Mouse (Mus musculus) ZHBTc4 (cell line): ENCODE data around the gene Cxcr4.
A peak's percentile ranks its signal among the peaks of the same experiment; 100 is the strongest.
"Not testable (repeated sequence)": the region's sequence is repeated elsewhere in the genome, so short reads cannot be mapped to it uniquely, and the experiment has no call there.

Experiments
- DNase-seq: peaks from one replicate; pipeline ENCODE4 v3.0.0-alpha.2; 2011; ENCODE audit warnings: low read depth, low spot score

Gene Cxcr4

DNA sequence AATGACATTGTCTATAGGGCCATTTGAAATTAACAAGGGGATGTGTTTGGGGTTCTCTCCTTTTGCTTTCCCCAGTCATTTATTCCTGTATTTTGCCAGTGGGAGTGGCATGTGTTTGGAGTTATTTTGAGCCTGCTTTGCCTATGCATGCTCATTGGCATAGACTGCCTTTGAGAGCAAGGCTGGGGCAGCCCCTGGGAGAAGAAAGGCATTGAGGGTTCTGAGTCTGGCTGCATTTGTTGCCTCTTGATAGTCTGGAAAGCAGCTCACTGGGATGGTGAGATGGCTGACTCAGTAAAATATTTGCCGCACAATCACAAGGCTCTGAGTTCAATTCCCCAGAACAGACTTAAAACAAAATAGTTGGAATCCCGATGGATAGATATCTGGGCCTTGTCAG is 8.5 kb upstream of the Cxcr4 start:
- DNase-seq, result no peak

DNA sequence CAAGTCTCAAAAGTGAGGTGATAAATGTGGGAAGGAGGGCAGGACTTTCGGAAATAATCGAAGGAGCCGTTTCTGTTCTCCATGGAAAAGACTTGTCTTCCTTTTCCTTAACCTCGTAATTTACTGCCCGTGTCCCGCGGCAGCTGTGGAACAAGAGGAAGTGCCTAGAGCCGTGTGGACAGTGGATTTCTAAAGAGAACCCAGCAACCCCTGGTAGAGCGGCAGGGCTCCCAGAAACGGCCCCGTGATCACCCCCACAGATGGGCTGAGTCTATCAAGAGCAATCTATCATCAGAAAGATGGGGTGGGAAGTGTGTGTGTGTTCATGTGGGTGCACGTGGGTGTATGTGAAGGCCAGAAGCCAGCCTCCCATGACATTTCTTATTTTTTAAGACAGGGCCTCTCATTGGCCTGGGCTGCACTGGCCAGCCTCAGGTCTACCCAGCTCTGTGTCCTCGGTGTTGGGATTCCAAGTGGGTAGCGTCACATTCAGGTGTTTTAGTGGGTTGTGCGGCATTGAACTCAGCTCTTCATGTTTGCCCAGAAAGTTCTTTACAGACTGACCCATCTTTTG is 5.2 kb upstream of the Cxcr4 start:
- DNase-seq, result no peak

DNA sequence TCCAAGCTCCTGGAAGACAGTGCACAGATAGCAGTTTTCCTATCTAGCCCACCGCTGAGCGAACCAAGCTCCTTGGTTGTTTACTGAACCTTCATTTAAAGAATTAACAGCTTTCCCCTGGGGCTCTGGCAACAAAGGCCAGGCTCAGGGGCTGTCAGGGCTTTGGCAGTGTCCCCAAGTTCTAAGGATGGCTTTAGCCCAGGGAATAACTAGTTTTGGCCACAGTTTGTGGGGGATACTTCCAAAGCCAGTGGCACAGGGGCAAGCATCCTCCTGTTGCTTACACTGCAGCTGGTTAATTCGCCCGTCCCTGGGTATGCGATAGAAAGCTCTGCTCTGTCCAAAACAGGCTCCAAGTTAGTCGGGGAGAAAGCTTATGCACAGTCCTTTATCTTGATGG is 3.4 kb upstream of the Cxcr4 start:
- no peak for DNase-seq

DNA sequence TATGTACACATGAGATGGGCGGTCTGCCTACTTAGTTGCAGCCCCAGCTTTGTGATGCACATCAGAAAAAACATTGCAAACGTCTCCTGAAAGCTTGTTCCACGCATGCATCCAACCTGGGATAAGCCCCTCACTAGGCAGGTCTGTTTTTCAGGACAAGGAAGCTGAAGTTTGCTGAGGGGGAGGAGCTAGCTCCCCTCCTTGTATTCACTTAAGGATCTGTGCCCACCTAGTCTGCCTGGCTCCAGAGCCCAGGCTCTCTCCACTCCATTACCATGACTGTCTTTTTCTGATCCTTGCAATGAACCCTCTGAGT is 3.0 kb upstream of the Cxcr4 start:
- DNase-seq, result no peak

DNA sequence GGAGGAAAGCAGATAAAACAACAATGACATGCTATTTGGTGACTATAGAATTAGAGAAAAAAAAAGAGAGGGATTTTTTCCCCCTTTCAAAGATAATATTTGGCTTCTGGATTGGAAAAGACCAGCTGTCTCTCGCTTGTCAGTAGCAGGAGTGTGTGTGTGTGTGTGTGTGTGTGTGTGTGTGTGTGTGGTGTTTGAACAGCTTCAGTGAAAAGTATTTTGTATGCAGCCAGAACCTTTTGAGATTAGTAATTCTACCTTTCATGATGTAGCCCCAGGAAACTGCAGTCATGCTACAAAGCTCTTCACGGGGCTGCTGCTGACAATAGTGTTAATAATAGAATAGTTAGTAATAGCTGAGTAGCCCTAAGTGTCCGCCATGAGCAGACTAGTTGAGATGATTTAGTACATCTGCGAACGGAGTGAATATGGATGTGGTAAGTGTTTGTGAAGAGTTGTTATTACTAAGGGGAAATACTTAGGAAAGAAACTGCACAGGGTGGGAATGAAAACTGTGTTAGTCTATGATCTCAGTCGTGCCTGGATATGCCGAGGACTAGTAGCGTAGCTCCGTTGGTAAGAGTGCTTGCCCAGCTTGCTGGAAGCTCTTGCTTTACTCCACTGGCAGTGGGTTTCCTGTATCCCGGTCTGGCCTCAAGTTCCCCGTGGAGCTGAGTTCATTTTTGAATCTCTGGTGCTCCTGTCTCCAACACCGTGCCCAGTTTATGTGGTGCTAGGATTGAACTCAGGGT is 2.4 kb upstream of the Cxcr4 start:
- DNase-seq, result no peak

DNA sequence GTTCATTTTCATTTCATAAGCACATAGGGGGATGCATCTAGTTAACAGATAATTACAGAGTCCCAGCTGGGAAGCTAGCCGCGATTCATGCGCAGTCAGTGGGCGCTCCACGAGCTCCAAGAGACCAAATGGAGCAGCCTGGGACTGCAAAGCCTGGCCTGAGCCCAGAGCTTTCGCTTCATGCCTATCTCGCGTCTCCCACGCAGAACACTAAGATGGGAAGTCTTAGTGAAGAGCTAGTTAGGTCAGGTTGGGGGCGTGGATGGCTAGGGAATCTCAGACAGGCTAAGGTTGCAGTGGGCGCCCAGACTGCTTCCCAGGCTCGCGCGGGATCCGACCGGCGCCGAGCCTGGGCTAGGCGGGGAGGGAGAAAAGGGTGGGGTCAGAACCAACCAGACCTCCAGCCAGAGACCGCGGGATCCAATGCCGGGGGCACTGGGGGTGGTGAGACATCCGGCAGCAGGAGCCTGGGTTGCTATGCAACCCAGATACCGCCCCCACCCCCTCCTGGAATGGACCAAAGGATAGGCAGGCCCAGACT is 938 bp upstream of the Cxcr4 start:
- DNase-seq, result peak; percentile 88

DNA sequence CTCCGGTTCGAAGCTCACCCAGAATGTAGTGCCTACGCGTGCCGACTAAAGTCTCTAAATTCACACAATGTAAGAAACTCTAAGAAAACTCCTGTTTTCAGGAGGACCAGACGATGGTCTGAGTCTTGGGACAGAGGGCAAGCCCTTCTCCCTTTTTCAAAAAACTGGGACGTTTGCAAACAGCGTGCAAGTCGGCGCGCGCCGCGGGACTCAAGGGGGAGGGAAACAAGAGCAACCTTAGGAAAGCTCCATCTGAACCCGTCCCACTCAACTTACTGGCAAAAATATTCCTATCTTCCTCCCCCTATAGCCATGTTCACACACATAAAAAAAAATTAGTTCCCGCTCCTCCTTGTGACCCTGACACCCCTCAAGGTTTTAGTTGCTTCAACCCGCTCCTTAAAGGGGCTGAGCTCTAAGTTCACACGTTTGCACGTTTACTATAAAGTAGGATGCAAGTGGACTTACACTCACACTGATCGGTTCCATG is 327 bp downstream of the Cxcr4 start:
- DNase-seq, result peak; percentile 75

DNA sequence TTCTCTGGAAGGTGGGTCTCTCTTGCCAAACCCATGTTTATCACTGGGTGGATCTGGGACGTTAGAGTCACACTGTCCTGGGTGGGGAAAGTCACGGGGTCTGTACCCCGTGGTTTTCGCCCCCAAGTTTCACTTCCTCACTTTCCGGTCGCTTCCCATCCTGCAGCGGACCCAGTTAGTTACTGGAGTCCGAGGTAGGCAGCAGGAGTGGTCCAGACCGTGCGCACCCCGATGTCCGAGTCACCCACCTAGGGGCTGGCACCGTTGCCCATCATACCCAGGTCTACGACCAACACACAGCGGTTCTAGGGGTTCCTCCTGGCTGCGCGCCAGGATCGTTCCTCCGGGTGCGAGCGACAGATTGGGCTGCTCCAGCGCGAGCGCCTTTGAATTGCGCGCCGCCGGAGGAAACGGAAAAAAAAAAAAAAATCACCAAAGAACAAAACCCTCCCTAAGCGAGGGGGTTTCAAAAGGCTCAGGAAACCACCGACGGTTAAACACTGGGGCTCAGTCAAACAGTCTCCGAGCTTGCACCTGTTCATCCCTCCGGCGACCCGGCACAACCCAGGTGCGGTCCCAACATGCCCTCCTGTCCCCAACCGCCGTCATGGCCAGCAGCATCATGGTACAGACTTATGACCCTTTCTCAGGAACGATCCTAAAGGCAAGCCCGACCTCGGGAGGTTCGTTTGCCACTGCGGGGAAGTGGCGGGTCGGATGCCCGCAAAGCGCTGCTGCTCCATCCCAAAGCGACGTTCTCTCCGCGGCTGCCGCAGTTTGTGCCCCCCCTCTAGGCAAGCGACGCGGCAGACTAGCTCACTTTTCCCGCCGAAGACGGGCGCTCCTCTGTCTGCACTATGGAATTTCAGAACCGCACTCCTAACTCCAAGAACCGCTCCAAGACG is 1.0 kb downstream of the Cxcr4 start:
- peak; percentile 56 for DNase-seq

DNA sequence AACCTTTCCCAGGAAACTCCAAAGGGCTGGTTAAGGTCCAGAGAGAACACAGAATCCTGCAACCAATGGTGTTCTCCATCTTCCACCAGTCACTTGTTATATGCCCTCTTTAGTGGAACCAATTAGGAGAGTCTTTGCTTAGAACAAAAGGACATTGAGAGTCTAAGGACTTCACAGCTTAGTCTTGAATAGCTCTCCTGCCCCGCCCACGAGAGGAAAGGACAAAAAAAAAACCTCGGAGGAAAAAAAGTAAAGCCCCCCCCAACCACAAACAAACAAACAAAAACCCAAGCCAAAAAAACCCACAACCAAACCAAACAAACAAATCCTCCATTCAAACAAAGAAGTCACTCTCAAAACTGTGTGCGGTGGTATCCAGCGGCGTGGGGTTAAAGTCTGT is 2.1 kb downstream of the Cxcr4 start:
- DNase-seq, result peak; percentile 21

DNA sequence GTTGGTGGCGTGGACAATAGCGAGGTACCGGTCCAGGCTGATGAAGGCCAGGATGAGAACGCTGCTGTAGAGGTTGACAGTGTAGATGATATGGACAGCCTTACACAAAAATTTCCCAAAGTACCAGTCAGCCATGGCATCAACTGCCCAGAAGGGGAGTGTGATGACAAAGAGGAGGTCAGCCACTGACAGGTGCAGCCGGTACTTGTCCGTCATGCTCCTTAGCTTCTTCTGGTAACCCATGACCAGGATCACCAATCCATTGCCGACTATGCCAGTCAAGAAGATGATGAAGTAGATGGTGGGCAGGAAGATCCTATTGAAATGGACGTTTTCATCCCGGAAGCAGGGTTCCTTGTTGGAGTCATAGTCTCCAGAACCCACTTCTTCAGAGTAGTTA is 2.6 kb downstream of the Cxcr4 start:
- no peak for DNase-seq

DNA sequence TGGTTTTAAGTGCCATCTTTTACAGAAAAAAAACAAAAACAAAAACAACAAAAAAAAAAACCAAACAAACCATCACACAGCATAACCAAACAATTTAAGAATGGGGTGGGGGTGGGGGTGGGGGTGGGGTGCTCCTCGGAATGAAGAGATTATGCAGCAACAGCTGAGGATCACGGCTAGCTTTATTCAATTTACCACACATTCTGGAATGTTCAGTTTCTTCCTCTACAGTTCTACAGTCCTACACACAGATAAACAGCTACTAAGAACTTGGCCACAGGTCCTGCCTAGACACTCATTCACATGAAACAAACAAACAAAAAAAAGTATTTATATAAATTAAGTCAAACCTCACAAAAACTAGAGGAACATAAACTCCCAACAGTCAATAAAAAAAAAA is 3.8 kb downstream of the Cxcr4 start:
- DNase-seq, result no peak

DNA sequence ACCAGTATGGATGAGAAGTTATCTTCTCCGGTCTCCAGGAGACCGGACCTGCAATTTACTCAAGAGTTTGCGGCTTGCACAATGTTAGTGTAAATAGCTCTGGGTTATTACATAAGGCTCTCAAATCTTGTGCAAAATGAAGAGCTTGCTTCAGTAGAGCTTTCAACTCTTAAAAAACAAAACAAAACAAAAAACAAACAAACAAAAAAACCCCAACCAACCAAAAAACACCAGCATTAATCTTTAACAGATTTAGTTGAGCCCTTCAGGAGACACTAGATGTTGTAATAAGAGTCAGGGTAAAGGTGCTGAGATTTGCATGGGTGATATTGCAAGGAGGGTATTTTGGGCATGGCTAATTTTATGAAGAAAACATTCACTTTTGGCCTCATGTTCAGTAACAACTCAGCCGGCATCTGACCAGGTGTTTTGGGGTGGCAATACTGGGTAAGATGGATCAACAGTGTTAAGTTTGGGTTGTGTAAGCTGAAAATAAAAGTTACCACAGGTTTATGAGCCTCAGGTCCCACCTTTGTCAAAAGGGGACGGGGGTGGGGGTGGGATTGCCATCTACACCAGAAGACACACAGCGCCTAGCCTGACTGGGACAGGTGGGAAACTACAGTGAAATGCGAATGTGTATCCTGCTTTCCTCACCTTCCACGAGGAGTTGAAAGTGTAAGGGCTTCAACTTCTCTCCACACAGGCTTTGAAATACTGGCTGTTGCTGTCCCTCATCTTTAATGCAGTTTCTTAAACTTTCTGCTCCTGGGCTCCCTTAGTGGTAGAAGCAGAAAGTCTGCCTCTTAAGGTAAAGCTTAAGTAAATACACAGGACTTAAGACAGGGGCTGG is 4.9 kb downstream of the Cxcr4 start:
- no peak for DNase-seq

DNA sequence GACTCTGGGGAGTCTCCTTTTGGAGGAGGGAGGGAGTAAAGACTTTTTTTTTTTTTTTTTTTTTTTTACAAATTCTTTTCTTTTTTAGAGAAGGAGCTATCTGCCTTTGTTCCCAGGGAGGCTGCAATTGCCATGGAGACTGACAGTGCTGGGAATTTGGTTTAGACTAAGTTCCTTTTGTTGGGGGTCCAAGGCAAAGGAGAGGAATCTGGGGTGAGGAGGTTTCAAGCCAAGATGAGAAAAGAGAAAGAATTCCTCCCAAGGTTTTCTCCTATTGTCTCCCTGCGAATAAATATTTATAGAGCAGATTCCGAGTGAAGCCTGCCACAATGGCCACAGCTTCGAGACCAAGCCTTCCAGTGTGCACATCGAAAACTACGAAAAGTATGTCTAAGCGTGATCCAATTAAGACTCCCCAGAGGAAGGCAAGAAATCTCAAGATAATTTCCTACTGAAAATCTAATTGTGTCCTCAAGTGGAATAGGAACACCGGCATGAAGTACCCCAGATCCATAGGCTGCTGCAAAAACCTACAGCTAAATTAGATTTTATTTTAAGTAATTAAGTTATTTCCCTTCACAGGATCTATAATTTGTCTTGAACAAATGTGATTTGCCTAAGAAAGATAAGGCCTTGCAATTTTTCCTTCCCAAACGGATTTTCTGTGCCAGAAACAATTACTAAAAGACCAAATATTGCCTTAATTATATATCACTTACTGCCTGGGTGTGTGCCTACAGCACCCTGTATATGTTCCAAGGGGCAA is 5.7 kb downstream of the Cxcr4 start:
- DNase-seq, result no peak

DNA sequence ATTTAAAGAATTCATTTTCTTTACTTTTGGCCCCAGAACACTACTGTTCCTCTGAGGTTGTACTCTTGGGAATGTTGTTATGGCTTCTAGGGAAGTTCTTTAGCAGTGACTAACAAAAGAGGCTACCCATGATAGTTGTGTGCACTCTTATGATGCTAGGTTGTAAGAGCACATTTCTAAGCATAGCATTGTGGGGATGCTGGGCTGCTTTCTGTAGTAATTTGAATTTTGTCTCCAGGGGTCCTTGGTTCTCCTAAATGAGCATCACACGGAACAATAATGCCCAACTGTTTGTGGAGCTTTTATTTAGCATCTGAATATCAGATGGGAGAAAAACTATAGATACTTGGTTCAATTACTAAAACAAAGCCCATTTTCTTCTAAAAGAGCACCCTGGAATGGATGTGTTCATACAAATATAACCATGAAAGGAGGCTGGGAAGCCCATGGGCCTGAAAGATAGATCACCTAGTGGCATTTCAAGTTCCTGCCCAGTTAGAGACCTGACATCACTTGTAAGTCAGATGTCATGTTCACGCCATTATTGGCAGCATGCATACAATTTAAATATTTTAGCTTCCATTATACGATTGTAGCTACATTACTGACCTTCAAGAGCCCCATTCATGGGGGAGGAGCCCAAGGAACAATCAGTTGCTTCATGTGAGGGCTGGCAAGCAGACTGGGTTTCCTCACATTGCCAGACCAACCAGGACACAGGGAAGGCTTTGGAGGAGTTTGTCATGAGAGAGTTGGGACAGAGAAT is 6.5 kb downstream of the Cxcr4 start:
- no peak for DNase-seq

DNA sequence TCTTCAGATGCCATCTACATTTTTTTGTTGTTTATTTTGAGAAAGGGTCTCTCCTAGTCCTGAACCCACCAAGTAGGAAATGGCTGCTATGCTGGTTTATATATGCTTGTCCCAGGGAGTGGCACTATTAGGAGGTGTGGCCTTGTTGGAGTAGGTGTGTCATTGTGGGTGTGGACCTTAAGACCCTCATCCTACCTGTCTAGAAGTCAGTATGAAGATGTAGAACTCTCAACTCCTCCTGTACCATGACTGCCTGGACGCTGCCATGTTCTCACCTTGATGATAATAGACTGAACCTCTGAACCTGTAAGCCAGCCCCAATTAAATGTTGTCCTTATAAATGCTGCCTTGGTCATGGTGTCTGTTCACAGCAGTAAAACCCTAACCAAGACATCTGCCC is 7.4 kb downstream of the Cxcr4 start:
- DNase-seq, result not testable (repeated sequence)

DNA sequence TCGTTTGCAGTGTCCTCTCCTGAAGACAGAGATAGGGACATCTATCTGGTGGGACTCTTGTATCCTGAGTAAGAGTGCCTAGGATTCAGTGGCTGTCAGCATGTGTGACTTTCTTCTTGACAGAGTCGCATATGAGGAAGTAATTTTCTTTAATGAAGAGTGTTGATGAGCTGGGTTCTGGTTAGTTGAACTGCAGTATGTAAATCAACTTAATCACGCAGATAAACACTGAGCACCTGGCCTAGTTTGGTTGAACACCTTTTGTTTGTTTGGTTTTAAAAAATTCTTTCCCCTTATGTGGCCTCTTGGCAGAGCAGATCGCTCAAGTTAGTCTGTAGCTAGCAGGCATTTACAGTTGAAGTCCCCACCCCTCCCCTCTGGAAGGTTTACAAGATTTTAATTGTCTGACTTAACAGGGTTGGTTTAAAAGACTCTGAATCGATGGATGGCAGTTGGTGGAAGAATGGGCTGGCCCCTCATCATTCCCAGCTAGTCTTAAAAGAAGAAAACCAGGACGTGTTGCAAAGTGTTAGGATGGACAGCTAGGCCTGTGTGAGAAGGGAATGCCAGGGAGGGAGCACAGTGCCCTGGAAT is 8.7 kb downstream of the Cxcr4 start:
- no peak for DNase-seq

DNA sequence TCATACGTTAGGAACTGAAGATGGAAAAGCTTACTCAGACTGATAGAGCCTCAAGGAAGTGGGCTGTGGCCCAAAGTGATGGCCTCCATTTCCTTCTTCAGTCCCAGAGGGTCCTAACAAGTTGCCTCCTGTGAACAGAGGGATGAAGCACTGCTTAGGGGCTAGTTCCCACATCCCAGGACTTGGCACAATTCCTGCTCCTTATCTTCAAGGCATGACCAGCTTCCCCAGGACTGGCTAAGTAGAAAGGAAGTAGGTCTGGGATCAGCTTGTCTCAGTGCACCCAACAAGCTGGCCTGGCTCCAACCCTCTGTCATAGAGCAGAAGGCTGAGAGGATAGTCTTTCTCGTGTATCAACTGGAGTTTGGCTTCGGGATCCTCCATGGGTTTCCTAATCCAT is 11.8 kb downstream of the Cxcr4 start:
- no peak for DNase-seq

DNA sequence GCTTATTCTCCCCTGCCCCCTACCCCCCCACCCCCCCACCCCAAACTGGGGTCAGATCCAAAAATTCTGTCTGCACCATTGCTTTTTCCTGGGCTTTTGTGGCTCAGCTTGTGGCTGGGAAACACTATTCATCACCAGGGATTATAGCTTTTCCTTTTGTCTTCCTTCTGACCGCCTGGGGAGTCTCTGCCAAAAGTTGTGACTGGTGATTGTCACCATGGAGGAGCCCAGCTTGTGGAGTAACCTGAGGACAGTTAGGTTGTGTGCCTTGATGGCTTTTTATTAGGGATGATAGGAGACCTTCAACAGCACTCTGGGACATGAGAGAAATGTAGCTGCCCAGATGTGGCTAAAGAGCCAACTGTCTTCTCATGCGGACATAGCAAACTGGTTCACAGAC is 13.6 kb downstream of the Cxcr4 start:
- DNase-seq, result no peak

DNA sequence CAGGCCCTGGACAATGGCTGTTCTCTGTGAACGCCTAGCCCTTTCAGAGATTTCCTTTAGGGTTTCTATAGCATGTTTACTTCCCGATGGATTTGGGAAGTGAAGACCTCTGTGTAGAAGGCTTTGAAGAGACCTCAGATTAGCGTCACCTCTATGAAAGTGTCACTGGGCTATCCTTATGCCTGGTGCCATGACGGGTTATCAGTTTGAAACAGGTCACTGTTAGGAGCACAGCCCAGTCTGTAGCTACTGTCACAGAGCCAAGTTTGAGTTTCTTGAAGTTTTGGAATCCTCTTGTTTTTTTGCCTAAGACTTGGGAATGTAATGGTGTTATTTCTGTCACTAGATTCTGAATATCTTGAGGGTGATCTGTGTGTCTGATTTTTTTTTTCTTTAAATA is 17.0 kb downstream of the Cxcr4 start:
- no peak for DNase-seq

DNA sequence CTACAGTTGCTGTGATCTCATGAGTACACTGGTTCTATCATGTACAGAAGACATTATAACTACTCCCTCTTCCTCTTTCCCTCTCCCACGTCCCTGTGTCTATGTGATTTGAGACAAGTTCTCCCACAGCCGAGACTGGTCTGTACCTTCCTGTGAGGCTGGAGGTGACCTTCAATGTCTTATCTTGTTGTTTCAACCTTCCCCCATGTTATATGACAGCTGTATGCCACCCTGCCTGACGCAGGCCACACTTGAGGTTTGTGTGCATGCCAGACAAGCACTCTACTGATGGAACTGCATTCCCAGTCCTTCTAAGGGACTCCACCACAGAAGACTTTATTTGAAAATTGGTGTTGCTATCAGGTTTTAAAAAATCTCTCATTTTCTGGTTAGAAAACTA is 21.1 kb downstream of the Cxcr4 start:
- DNase-seq, result no peak
